Mouse (Mus musculus): ENCODE data around the gene Txn1.

GRCm38 (mm10) chr4:57949866-57950265 lies 6.3 kb downstream of the Txn1 start:
- no peak for TF ChIP-seq POLR2A (IDR thresholded peaks at IDR 0.05; ENCODE audit: borderline replicate concordance, insufficient read depth, low read length)
- TF ChIP-seq CTCF (IDR thresholded peaks at IDR 0.05; ENCODE audit: borderline replicate concordance, insufficient read depth, low read depth, low read length), result no peak

Data from cerebellum, adult 2 months (tissue).